Mouse (Mus musculus): ENCODE data around the gene Hbb-bh1.

GRCm38 (mm10) chr7:103853090-103853489 is 10.1 kb upstream of the Hbb-bh1 start, which contains the start of gene Hbb-y:
- no peak for TF ChIP-seq CTCF (conservative IDR thresholded peaks at IDR 0.05; ENCODE audit: low read length)
- no peak for TF ChIP-seq POU5F1 (IDR thresholded peaks at IDR 0.05; ENCODE audit: borderline replicate concordance, low read length)

Data from E14TG2a.4 (cell line).